Mouse (Mus musculus) adrenal gland, postnatal 36 days (tissue): ENCODE measurements around the gene Pkdrej. TPM values are rescaled to one million over a fixed set of nuclear protein-coding genes. Genes with fewer than 3 reads are reported as not detected.
A peak's percentile ranks its signal among the peaks of the same experiment; 100 is the strongest.
"Not testable (repeated sequence)": the region's sequence is repeated elsewhere in the genome, so short reads cannot be mapped to it uniquely, and the experiment has no call there.

Source experiments
- DNase-seq, 2 experiments: peaks; one replicate each; pipeline ENCODE4 v3.0.0; 2021; ENCODE audit warnings: mixed read lengths in 1 of 2
- long read RNA-seq, 2 experiments: library from polyadenylated mRNA; stranded (forward); transcript quantifications; one replicate each; pipeline ENCODE4 v2.0.0; 2021; ENCODE audit warnings: borderline sequencing depth in 2 of 2
- total RNA-seq, 2 experiments: library from RNA; stranded (reverse); gene quantifications; 2 replicates each; pipeline ENCODE4 v1.2.3; 2021

The Pkdrej gene
- under 1 TPM; 0.20 to 0.26 TPM for total RNA-seq
- long read RNA-seq, experiment 1 = 0 reads
- long read RNA-seq, experiment 2 = 0 reads

- peak; percentile 61 to 76 for DNase-seq
Observed at GRCm38 (mm10) chr15:85821203-85822010, at the start of gene Pkdrej. TSS of gene Pkdrej (minus strand) at chr15:85821734.

- peak; percentile 74 to 84 for DNase-seq
Observed at GRCm38 (mm10) chr15:85867696-85868095, 46.2 kb upstream of the Pkdrej start.

GRCm38 (mm10) chr15:85865913-85866312, 44.4 kb upstream of the Pkdrej start:
- DNase-seq = not testable (repeated sequence)

DNA sequence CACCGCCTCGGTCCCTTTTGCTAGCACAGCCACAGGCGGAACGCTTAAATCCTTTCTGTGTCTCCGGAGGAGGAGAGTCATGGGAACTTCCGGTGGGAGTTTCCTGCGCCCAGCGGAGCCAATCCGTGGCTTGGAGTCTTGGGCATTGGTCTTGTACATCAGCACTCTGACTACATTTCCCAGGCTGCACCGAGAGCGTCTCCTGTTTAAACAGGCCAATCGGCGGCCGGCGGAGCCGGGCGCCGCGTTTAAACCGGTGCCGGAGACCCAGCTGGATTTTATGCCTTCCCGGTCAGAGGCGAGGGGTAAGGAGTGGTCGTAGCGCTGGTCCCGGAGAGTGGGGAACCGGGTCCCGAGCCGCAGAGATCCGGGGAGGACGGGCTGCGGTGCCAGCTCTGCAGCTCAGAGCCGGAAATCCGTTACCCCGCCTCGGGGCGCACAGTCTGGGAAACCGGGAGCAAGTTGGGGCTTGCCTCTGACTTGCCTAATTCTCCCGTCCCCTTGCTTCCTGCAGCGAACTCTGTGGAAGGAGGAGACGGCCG, 38.0 kb upstream of the Pkdrej start, which contains the start of gene Gtse1:
Gene Gtse1 (plus strand): TSS at position 256 of the 542 bp plus-strand sequence.
- peak; percentile 94 to 95 for DNase-seq

GRCm38 (mm10) chr15:85858980-85859489, 37.5 kb upstream of the Pkdrej start:
- DNase-seq = peak in 1 of 2 experiments; percentile 12

DNA sequence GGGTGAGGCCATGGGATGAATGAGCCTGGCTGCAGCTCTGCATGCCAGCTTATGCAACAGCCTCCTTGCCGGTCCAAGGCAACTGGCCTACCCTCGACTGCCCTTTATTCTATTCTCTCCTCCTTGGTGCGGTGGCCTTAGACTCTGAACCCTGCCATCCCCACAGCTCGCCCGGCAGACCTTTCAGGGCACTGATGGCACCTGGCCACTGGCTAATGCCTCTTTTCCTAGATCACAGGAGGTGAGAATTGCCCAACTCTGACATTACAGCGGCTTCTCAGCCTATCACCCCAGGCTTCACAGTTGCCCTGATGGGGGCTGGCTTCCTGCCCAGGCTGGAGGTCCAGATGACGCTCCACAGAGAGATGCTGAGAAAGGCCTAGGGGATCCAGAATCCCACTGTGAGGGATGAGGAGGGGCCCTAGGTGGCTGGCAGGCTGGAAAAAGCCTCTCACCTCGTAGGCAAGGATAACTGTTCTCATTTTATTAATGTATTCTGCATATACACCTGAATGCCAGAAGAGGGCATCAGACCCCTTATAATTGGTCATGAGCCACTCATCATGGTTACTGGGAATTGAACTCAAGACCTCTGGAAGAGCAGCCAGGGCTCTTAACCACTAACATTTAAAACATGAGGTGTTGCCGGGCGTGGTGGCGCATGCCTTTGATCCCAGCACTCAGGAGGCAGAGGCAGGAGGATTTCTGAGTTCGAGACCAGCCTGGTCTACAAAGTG, 30.3 kb upstream of the Pkdrej start:
- DNase-seq = no peak

- no peak for DNase-seq
Observed at GRCm38 (mm10) chr15:85845071-85845470, 23.5 kb upstream of the Pkdrej start.

DNA sequence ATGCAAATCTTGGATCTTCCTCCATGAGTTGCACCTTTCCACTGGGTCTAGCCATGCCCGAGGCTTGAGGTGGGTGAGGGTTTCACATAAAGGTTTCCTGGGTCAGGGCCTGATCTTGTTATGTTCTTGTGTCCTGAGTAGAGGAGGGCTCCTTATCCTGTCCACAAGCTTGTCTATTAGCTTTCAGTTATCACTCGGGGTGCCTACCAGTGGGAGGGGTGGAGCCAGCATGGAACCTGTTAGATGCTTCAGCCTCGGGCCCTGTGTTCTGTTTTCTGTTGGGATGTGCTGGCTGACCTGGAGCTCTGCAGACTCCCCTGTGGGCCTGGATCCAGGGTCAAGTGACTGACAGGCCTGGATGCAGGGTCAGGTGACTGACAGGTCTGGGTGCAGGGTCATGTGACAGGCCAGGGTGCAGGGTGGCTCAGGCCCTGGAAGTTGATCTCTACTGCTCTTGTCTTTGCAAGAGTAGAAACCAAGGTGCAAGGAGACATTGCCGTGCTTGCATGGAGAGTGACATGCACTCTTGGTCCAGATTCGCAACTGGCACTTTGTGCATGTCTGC, 20.3 kb upstream of the Pkdrej start:
- DNase-seq = no peak

GRCm38 (mm10) chr15:85840983-85841382, 19.4 kb upstream of the Pkdrej start:
- DNase-seq = peak in 1 of 2 experiments; percentile 22

GRCm38 (mm10) chr15:85836887-85837286, 15.4 kb upstream of the Pkdrej start:
- DNase-seq = no peak

DNA sequence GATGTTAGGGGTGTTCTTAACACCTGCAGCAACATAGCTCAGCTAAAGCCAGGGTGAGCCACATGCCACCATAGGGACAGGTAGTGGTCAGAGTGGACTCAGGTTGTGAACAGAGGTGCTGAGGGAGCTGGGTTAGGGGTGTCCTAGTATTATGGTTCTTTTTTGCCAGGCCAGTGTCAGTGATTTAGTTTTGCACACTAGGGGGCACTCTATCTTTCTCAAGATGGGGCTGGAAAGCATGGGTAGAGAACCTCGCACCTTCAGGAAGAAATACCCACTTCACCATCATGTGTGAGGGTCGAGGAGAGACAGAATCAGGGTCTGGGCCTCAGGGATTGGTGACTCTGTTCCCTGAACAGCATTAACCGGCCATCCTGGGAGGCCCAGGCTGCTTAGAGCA, 13.8 kb upstream of the Pkdrej start:
- no peak for DNase-seq

- no peak for DNase-seq
Observed at GRCm38 (mm10) chr15:85832599-85832998, 11.1 kb upstream of the Pkdrej start.

GRCm38 (mm10) chr15:85831954-85832590, 10.5 kb upstream of the Pkdrej start, which contains the start of gene Ttc38:
TSS of gene Ttc38 (plus strand) at chr15:85832306.
- peak; percentile 90 to 92 for DNase-seq

- DNase-seq = no peak
Observed at GRCm38 (mm10) chr15:85829470-85829869, 7.9 kb upstream of the Pkdrej start.

GRCm38 (mm10) chr15:85828071-85828470, 6.5 kb upstream of the Pkdrej start:
- DNase-seq = no peak

GRCm38 (mm10) chr15:85826676-85827075, 5.1 kb upstream of the Pkdrej start:
- DNase-seq = no peak

GRCm38 (mm10) chr15:85822011-85822359, 451 bp upstream of the Pkdrej start:
- no peak for DNase-seq

GRCm38 (mm10) chr15:85813428-85813827, 8.1 kb downstream of the Pkdrej start:
- DNase-seq = no peak

DNA sequence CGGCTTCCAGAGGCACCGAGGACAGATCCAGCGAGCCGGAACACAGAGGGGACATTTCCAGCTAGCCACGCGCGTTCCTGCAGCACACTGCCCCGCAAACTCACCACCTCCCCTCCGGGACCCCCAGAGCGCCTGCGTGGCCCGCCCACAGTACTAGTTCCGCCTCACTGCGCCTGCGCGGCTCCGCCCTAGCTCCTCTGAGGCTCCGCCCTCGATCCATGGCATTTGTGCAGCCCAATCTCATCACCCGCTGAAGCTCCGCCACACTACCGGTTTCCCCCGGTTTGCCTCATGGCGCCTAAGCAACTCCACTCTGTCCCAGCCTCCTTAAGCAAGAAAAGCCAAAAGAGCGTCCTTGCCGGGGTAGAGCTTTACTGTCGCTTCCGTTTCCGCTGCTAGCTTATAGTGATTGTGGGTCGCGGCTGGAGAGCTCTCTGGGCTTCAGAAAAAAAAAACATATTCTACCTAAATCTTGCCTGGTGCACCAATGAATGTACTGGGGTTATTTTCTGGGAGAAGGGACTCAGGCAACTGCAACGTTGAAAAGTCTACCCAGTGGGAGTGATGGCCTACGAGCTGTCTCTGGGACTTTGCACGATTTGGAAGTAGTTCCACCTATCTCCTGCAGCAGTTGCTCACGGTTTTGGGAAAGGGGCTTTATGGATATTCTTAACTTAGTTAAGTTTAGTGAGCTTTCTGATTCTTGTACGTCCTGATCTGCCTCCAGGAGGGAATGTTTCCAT, 9.8 kb downstream of the Pkdrej start, which contains the start of gene Cdpf1:
Gene Cdpf1 (minus strand): TSS at position 163 of the 743 bp plus-strand sequence.
- DNase-seq = peak; percentile 99 to 100

GRCm38 (mm10) chr15:85810806-85811521, 10.6 kb downstream of the Pkdrej start:
- DNase-seq = peak; percentile 46 to 57
